Mouse (Mus musculus) Patski (cell line): Measurements from ENCODE around the gene Plekhm2. TPM values are rescaled to one million over a fixed set of nuclear protein-coding genes. Genes with fewer than 3 reads are reported as not detected.

Experiments
- ATAC-seq: fragments of 100-300 bp; one replicate; pipeline ENCODE4 v1.8.0; 2021
- CTCF ChIA-PET: fragments of 350-600 bp; sonication (Branson Sonifier 250); formaldehyde crosslinking; loops from one replicate; lab custom pipeline; 2022; ENCODE audit warnings: inconsistent platforms; lab: Charles Lee
- POLR2A ChIA-PET: fragments of 350-600 bp; sonication (Branson Sonifier 250); formaldehyde crosslinking; loops from one replicate; lab custom pipeline; 2022; ENCODE audit warnings: antibody characterized with exemption, inconsistent platforms; lab: Charles Lee
- DNase-seq: peaks from one replicate; pipeline ENCODE4 v3.0.0-alpha.2; 2011; ENCODE audit warnings: low read depth, low spot score
- H3K27me3 ChIP-seq: fragments of 371-371 bp; one replicate; pipeline ENCODE4 v1.5.1; 2021
- CTCF ChIP-seq: fragments of 100-300 bp; IDR thresholded peaks from one replicate; pipeline ENCODE4 v1.5.1; 2021
- in situ Hi-C: fragments of 300-500 bp; cut with MboI; formaldehyde crosslinking; loops from 3 replicates; pipeline ENCODE4 v1.11.1; 2018; ENCODE audit warnings: low pct_unique_long_range_greater_than_20kb, mixed read lengths
- polyA plus RNA-seq: library from polyadenylated mRNA; unstranded; gene quantifications from one replicate; pipeline ENCODE4 v1.2.3, GENCODE M21; 2021

The Plekhm2 gene
- polyA plus RNA-seq, 1 experiment from 2014 or later, result 37.0 TPM

DNA sequence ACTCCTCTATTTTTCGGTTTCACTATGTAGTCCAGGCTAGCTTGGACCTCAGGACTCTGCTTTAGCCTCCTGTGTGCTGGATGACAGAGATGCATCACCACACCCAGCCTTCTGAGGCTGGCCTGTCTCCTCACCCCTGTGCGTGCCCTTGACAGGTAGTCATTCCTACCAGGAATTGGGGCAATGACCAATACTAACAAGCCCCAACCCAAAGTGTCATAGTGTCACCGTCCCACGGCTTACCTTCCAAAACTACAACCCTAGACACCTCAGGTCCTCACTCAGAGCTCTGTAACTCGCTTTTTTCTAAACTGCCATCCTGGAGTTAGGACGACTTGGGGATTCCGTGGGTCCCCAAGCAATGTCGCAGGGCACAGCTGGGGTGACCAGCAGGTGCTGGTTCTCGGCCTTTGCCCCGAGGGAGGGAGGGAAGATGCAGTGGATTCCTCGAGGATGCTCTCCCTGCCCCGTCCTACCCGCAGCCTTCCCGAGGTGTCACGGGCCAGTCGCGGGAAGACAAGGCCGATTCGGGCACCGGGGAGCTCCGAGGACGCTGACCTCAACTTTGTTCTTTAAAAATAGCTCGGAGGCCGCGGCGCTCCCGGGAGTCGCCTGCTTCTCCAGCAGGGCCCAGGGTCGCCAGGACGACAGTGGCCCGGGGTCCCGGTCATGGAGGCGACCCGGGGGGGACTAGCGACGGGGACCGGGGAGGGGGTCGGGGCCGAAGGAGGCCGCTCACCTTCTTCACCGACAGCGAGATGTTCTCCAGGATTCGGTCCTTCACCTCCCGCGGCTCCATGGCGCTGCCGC is 1.4 kb downstream of the Plekhm2 start:
- peak; percentile 10 for ATAC-seq
- no peaks in the 10 kb centered on the region for H3K27me3 ChIP-seq
- CTCF ChIA-PET, result no interaction called here
- in situ Hi-C loops, result no loop called here
- DNase-seq, result no peak
- no peak for TF ChIP-seq CTCF
- POLR2A ChIA-PET, result no interaction called here

DNA sequence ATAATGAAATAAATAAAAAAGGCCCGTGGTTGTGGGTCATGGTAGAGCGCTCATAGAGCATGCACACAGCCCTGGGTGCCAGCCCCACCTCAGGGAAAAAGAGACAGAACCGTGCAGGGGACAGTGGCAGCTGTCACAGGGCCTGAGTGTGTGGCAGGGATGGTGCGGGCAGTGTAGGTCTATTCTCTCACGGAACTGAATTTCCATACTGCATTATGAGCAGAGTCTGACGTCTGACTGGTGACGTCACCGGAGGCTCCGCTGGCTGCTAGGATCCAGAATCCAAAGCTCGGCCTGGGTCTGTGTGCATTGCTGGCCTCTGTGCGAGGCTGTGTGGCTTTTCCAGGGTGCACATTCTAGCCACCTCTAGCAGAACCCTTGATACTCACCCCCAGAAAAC is 3.8 kb downstream of the Plekhm2 start:
- no peak for TF ChIP-seq CTCF
- in situ Hi-C loops, result no loop called here
- CTCF ChIA-PET, result no interaction called here

DNA sequence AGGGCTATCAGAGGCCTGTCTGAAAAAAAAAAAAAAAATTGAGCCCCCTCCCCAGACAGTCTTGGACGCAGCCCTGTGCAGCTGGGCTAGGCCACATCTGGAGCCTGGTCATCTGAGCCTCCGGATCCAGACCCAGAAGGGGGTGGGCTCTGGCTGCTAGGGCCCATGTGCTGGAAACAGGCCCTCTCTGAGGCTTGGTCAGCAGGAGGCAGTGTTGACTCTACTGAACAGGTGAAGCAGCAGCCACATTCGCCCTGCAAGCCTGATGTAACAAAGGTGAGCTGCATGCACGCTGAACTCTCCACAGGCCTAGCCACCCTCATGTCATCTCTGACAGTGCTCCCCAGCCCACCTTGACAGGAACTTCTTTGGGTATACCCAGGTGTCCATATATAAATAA is 5.0 kb downstream of the Plekhm2 start:
- ChIA-PET POLR2A (no interaction called here), CTCF (no interaction called here)
- H3K27me3 ChIP-seq, result no peaks in the 10 kb centered on the region
- in situ Hi-C loops, result no loop called here
- ATAC-seq (no peak), DNase-seq (no peak)
- no peak for TF ChIP-seq CTCF

More for the DNA sequence above, 3.8 kb downstream of the Plekhm2 start:
- ATAC-seq, result no peak
- no peaks in the 10 kb centered on the region for H3K27me3 ChIP-seq
- POLR2A ChIA-PET, result no interaction called here
- no peak for DNase-seq

DNA sequence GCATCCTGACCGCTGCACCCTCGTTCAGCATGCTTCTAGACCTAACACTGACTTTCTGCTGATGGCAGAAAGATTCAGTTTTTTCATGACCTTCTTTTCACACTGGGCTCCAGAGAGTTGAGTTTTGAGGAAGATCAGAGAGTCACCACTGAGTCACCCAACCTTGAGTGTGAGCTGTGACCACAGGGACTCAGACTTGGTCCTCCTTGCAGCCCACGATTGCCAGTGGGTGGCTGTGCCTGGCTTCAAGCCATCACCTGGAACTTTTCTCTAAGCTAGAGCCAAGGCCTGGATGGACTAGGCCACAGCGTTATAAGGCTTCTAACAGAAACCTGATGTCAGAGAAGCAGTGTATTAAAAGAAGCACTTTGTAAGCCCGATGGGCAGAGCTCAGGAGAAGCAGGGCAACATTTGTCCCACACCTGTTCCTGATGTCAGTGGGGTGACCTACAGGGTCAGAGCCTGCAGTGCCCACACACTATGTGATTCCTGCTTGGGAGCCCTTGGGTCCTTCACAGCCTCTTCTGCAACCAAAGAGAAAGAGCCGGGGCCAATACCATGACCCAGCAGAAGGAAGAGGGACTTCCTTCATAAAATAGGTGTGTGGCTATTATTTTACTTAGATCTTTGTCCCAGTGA is 5.7 kb downstream of the Plekhm2 start:
- ChIA-PET POLR2A (no interaction called here), CTCF (no interaction called here)
- in situ Hi-C loops, result no loop called here
- no peak for DNase-seq
- H3K27me3 ChIP-seq, result no peaks in the 10 kb centered on the region
- ATAC-seq, result no peak
- no peak for TF ChIP-seq CTCF

DNA sequence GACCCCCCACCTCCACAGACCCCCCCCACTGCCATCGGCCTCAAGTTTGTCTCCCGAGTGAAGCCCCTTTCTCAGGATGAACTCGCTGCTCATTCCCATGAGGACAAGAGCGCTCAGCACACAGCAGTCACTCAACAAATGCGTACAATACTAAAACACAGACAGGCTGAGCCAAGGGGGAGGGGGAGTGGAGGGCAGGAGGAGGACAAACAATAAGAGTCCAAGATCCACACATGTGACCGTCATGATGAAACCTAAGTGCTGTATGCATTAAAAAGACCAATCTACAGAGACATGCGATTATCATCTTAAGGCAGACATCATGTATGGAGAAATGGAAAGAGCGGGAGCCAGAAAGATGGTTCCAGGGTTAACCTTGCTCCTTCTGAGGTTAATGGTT is 7.8 kb downstream of the Plekhm2 start:
- in situ Hi-C loops, result no loop called here
- CTCF ChIA-PET, result no interaction called here
- TF ChIP-seq CTCF, result no peak
- H3K27me3 ChIP-seq, result no peaks in the 10 kb centered on the region
- POLR2A ChIA-PET, result no interaction called here
- ATAC-seq (no peak), DNase-seq (no peak)

DNA sequence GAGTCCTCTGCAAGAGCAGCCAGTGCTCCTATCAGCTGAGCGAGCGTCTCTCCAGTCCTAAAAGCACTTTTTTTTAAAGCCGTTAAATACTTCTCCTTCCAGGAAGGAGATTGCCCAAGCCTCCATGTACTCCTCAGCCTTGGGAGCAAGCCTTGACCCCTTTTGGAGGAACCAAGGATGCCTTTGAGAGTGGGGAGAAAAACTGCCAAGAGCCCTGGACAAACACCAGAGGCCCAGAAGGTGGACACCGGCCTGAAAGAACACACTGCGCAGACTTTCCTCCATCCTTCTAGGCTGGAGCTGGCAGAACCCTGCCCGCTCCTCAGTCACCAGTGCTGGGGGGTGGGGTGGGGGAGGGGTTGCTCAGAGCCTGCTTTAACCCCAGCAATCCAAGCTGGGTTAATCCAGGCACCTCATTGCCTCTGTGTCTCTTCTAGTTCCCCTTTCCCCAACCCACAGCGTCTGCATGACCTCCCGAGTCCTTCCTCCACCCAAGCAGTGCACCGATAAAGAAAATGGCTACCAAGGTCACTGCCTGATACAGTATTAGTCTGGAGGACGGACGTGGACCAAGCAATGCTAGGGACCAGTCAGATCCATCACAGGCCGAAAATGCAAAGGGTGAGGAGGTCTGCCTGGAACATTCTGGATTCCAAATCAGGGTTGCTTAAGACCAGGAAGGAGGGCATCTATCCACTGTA is 8.6 kb downstream of the Plekhm2 start:
- TF ChIP-seq CTCF, result no peak
- CTCF ChIA-PET, result no interaction called here
- no peaks in the 10 kb centered on the region for H3K27me3 ChIP-seq
- in situ Hi-C loops, result no loop called here
- DNase-seq (no peak), ATAC-seq (no peak)
- POLR2A ChIA-PET, result no interaction called here

DNA sequence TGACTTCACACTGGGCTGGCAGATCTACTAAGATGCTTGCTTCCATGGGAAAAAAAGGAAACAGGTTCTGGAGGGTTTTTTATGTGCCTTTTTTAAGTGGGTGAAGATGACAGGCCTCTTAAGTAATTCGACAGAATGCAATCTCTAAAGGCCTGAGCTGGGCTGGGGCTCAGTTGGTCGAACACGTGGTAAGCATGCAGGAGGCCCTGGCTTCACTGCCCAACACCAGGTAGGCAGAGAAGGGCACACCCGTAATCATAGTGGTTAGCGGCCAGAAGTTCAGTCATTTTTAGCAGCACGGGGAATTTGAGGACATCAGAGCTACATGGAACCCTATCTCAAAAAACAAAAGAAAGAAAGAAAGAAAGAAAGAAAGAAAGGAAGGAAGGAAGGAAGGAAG is 10.2 kb downstream of the Plekhm2 start:
- no peak for DNase-seq
- CTCF ChIA-PET, result no interaction called here
- H3K27me3 ChIP-seq, result no peaks in the 10 kb centered on the region
- POLR2A ChIA-PET, result no interaction called here
- TF ChIP-seq CTCF, result no peak
- in situ Hi-C loops, result no loop called here
- no peak for ATAC-seq

DNA sequence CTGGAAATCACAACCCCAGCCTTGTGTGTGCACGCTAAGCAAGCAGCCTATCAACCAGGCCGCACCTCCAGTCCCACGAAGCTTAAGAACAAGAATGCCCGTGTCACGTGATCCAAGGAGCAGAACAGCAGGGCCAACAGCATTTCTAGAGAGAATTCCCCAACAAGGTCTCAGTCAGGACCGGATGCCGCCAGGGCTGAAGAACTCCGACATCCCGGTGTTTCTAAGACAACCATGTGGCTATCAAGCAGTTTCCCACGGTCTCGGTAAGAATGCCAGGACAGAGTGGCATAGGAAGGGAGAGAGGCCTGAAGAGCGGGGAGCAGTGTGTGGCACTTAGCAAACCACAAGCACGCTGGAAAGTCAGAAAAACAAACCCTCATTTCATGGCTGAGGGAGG is 10.9 kb downstream of the Plekhm2 start:
- no peaks in the 10 kb centered on the region for H3K27me3 ChIP-seq
- CTCF ChIA-PET, result no interaction called here
- POLR2A ChIA-PET, result no interaction called here
- no peak for TF ChIP-seq CTCF
- in situ Hi-C loops, result no loop called here
- ATAC-seq (no peak), DNase-seq (no peak)

DNA sequence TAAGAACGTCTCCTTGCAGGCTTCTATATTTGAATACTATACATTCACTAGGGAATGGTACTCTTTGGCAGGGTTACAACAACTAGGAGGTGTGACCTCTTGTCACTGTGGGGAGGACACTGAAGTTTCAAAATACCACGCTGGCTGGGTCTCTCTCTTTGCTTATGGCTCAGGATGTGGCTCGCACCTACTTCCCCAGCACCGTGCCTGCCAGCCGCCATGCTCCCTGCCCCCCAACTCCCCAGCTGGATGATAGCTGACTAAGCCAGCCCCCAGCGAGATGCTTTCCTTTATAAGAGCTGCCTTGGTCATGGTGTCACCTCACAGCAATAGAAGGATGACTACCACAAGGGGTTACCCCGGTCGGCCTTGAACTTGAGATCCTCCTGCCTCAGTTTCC is 11.7 kb downstream of the Plekhm2 start:
- CTCF ChIA-PET, result no interaction called here
- no peaks in the 10 kb centered on the region for H3K27me3 ChIP-seq
- ATAC-seq, result no peak
- TF ChIP-seq CTCF, result no peak
- POLR2A ChIA-PET, result no interaction called here
- DNase-seq, result no peak
- in situ Hi-C loops, result no loop called here

DNA sequence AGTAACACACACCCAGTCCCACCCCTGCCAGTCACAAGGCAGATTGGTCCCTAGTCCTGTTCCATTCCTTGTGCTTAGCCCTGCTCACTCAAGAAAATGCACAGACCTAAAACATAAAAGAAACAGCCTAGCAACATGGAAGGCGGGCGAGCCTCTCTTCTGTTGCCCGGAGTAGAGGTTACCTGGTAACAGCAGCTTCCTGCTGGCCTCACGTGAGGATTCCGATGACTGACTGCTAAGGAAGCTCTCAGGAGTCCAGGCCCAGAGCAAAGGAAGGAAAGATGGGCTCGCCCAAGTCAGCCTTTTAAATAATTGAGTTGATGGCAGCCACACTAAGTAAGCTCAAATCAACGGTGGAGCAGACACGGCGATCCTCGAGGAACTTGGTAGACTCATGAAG is 12.8 kb downstream of the Plekhm2 start:
- TF ChIP-seq CTCF, result no peak
- CTCF ChIA-PET, result no interaction called here
- DNase-seq (no peak), ATAC-seq (no peak)
- in situ Hi-C loops, result no loop called here
- POLR2A ChIA-PET, result no interaction called here
- H3K27me3 ChIP-seq, result no peaks in the 10 kb centered on the region

DNA sequence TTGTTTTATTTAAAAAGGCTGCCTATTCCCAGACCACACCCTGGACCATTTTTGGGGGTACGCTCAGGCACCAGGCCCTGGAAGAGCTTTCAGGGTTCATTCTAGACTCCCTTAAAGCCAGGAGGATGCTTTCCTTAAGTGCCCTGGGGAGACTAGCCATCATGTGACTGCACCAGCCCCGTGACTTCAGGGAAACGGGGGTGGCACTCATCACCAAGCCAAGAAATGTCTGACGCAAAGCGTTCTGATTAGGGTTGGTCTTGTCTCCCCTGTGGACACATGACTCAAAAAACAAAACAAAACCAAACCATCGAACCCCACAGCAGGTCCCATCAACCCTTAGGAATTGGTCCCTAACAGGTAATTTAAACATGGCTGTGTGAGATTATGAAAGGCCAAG is 13.4 kb downstream of the Plekhm2 start:
- POLR2A ChIA-PET, result no interaction called here
- CTCF ChIA-PET, result no interaction called here
- no peak for TF ChIP-seq CTCF
- no peaks in the 10 kb centered on the region for H3K27me3 ChIP-seq
- ATAC-seq, result no peak
- no peak for DNase-seq
- in situ Hi-C loops, result no loop called here
